Mouse (Mus musculus): ENCODE measurements around the gene Armc9. TPM values are rescaled to one million over a fixed set of nuclear protein-coding genes. Genes with fewer than 3 reads are reported as not detected.

The Armc9 gene
- total and polyA plus RNA-seq, 2 experiments from 2014 or later: 1.5 to 5.1 TPM

- 16% methylated on average over 6 of the region's 6 CpGs for WGBS
- ATAC-seq (ENCODE audit: insufficient read depth, low read depth): 0 out of 2 replicates have a peak, but pooled peaks have one; percentile 17
- H3K4me1 ChIP-seq (ENCODE audit: control insufficient read depth, insufficient read depth): peaks cover 9% of the 10 kb centered on the region; the same call in 1 of the 2 replicates
Observed at GRCm38 (mm10) chr1:86243490-86243889, 88.9 kb downstream of the Armc9 start.

GRCm38 (mm10) chr1:86245301-86246085 is 90.9 kb downstream of the Armc9 start:
- Histone ChIP-seq H3K9me3 (replicated peaks; ENCODE audit: control insufficient read depth, low read length) (no peaks in the 10 kb centered on the region), H3K4me2 (ENCODE audit: low read depth, low read length) (no peak overlapping the region), H3K27ac (ENCODE audit: low read depth) (no peak overlapping the region), H3K4me1 (ENCODE audit: control insufficient read depth, insufficient read depth) (peaks cover 9% of the 10 kb centered on the region; the same call in 1 of the 2 replicates), H3K36me3 (replicated peaks; ENCODE audit: control insufficient read depth, insufficient read depth, low read length) (no peaks in the 10 kb centered on the region), H3K9ac (replicated peaks; ENCODE audit: low read depth, low read length) (no peak overlapping the region), H3K27me3 (ENCODE audit: control insufficient read depth, insufficient read depth, low read length) (no peaks in the 10 kb centered on the region), H3K4me3 (ENCODE audit: low read depth, low read length) (no peak overlapping the region)
- DNase-seq (ENCODE audit: low spot score): no peak
- TF ChIP-seq EP300 (IDR thresholded peaks at IDR 0.05; ENCODE audit: low read depth) (no peak), CTCF (IDR thresholded peaks at IDR 0.05; ENCODE audit: low read depth) (no peak)
- no peak for ATAC-seq (ENCODE audit: insufficient read depth, low read depth)
- 73% methylated on average over 6 of the region's 6 CpGs for WGBS

More at GRCm38 (mm10) chr1:86243490-86243889, 88.9 kb downstream of the Armc9 start:
- TF ChIP-seq EP300 (IDR thresholded peaks at IDR 0.05; ENCODE audit: low read depth) (no peak), CTCF (IDR thresholded peaks at IDR 0.05; ENCODE audit: low read depth) (no peak)
- Histone ChIP-seq H3K27ac (ENCODE audit: low read depth) (no peak overlapping the region), H3K9ac (replicated peaks; ENCODE audit: low read depth, low read length) (no peak overlapping the region), H3K4me3 (ENCODE audit: low read depth, low read length) (no peak overlapping the region), H3K36me3 (replicated peaks; ENCODE audit: control insufficient read depth, insufficient read depth, low read length) (no peaks in the 10 kb centered on the region), H3K4me2 (ENCODE audit: low read depth, low read length) (no peak overlapping the region), H3K27me3 (ENCODE audit: control insufficient read depth, insufficient read depth, low read length) (no peaks in the 10 kb centered on the region), H3K9me3 (replicated peaks; ENCODE audit: control insufficient read depth, low read length) (no peaks in the 10 kb centered on the region)
- DNase-seq (ENCODE audit: low spot score): no peak

DNA sequence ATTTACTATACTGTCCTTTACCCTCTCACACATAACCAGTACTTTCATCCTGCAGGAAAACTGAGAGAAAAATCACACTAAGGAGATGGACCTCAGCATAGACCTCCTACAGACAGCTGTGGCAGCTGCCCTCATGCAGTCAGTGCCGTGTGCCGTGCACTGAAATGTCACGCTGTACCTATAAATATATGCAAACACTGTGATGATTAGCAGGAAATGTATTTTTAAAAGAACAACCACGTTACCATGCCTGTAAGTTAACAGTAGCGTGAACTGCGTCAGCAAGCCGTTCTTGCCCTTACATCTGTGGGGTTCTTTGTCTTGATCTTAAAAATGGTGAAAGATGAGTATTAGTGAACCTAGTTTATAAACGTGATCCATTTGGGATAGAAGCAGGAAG is 98.8 kb downstream of the Armc9 start:
- 74% methylated on average over 8 of the region's 8 CpGs for WGBS
- no peak overlapping the region for H3K4me2 ChIP-seq (ENCODE audit: low read depth, low read length)
- no peak overlapping the region for H3K4me3 ChIP-seq (ENCODE audit: low read depth, low read length)
- DNase-seq (ENCODE audit: low spot score) (no peak), ATAC-seq (ENCODE audit: insufficient read depth, low read depth) (no peak)
- TF ChIP-seq CTCF (IDR thresholded peaks at IDR 0.05; ENCODE audit: low read depth) (no peak), EP300 (IDR thresholded peaks at IDR 0.05; ENCODE audit: low read depth) (no peak)
- no peak overlapping the region for H3K9ac ChIP-seq (replicated peaks; ENCODE audit: low read depth, low read length)
- H3K4me1 ChIP-seq (ENCODE audit: control insufficient read depth, insufficient read depth): no peaks in the 10 kb centered on the region
- no peaks in the 10 kb centered on the region for H3K9me3 ChIP-seq (replicated peaks; ENCODE audit: control insufficient read depth, low read length)
- no peaks in the 10 kb centered on the region for H3K27me3 ChIP-seq (ENCODE audit: control insufficient read depth, insufficient read depth, low read length)
- H3K27ac ChIP-seq (ENCODE audit: low read depth): no peak overlapping the region
- H3K36me3 ChIP-seq (replicated peaks; ENCODE audit: control insufficient read depth, insufficient read depth, low read length): no peaks in the 10 kb centered on the region

DNA sequence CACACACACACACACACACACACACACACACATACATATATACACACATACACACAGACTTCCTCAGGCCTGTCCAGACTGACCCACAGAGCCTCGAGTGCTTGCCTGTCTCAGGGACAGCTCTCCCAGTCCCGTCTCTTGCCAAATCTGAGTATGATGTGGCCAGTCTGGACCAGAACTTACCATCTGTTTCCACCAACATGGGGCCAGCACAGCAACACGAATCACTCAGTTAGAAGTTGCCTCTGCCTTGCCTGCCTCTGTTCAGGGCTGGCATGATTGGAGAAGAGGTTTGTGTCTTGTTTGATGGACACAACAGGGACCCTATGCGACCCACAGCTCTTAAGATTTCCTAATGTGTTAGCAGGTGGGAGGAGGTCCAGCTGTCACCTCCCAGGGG is 101.7 kb downstream of the Armc9 start:
- ATAC-seq (ENCODE audit: insufficient read depth, low read depth): no peak
- 55% methylated on average over 4 of the region's 4 CpGs for WGBS
- Histone ChIP-seq H3K9ac (replicated peaks; ENCODE audit: low read depth, low read length) (no peak overlapping the region), H3K27me3 (ENCODE audit: control insufficient read depth, insufficient read depth, low read length) (no peaks in the 10 kb centered on the region), H3K36me3 (replicated peaks; ENCODE audit: control insufficient read depth, insufficient read depth, low read length) (no peaks in the 10 kb centered on the region), H3K27ac (ENCODE audit: low read depth) (no peak overlapping the region), H3K4me2 (ENCODE audit: low read depth, low read length) (no peak overlapping the region), H3K4me3 (ENCODE audit: low read depth, low read length) (no peak overlapping the region), H3K9me3 (replicated peaks; ENCODE audit: control insufficient read depth, low read length) (no peaks in the 10 kb centered on the region), H3K4me1 (ENCODE audit: control insufficient read depth, insufficient read depth) (no peaks in the 10 kb centered on the region)
- DNase-seq (ENCODE audit: low spot score): no peak
- TF ChIP-seq EP300 (IDR thresholded peaks at IDR 0.05; ENCODE audit: low read depth): no peak
- TF ChIP-seq CTCF (IDR thresholded peaks at IDR 0.05; ENCODE audit: low read depth): no peak

DNA sequence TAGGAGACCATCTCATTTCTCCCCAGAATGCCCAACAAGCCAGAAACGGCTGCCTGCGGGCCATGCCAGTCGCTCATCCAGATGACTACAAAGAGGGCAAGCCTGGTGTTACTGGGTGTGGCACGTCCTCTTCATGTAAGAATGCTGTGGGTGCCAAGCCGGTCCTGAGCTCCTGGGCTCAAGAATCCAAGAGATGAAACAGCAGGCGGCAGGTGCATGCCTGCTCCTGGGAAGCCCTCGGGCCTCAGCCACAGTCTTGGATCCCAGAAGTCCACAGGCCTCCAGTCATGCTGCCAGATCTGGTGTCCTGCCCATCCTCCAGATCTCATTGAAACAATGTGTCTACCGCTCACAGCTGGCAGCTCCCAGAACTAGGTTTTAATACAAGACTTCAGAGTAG is 102.6 kb downstream of the Armc9 start:
- Histone ChIP-seq H3K9me3 (replicated peaks; ENCODE audit: control insufficient read depth, low read length) (no peaks in the 10 kb centered on the region), H3K9ac (replicated peaks; ENCODE audit: low read depth, low read length) (no peak overlapping the region), H3K4me3 (ENCODE audit: low read depth, low read length) (no peak overlapping the region), H3K27ac (ENCODE audit: low read depth) (no peak overlapping the region), H3K4me2 (ENCODE audit: low read depth, low read length) (no peak overlapping the region), H3K4me1 (ENCODE audit: control insufficient read depth, insufficient read depth) (no peaks in the 10 kb centered on the region), H3K36me3 (replicated peaks; ENCODE audit: control insufficient read depth, insufficient read depth, low read length) (no peaks in the 10 kb centered on the region), H3K27me3 (ENCODE audit: control insufficient read depth, insufficient read depth, low read length) (no peaks in the 10 kb centered on the region)
- TF ChIP-seq EP300 (IDR thresholded peaks at IDR 0.05; ENCODE audit: low read depth) (no peak), CTCF (IDR thresholded peaks at IDR 0.05; ENCODE audit: low read depth) (no peak)
- ATAC-seq (ENCODE audit: insufficient read depth, low read depth) (no peak), DNase-seq (ENCODE audit: low spot score) (no peak)
- 81% methylated on average over 8 of the region's 8 CpGs for WGBS
